Mouse (Mus musculus) cerebellum, adult 9-10 months (tissue): ENCODE data around the gene Sprr1a.
"Not testable (repeated sequence)": the region's sequence is repeated elsewhere in the genome, so short reads cannot be mapped to it uniquely, and the experiment has no call there.

ENCODE experiments used
- DNase-seq: peaks from one replicate; pipeline ENCODE4 v3.0.0; 2022

Sprr1a gene

GRCm38 (mm10) chr3:92485863-92486262 lies at the start of gene Sprr1a:
TSS of gene Sprr1a (minus strand) at chr3:92485895.
- DNase-seq: no peak

DNA sequence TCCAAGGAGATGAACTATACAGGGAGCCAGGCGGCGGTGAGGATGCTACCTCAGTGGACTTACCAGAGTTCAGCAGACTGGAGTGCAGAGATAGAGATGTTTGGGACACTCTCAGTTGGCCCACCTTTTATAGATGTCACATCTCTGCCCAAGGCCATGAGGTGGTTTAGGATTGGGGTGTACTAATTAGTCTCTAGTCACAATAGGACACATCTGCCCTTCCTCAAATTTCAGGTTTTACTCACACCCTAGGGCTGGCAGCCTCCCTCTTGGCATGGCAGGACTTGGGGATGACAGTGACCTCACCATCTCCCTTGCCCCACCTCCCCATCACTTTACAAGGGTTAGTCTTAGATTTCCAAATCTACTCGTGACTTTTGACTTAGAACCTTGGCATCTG lies 48.7 kb upstream of the Sprr1a start, which contains the start of gene 2310046K23Rik:
2310046K23Rik (minus strand) TSS at position 101 of the 400 bp plus-strand sequence.
- DNase-seq: no peak

- DNase-seq: no peak
Observed at GRCm38 (mm10) chr3:92512325-92512724, 26.6 kb upstream of the Sprr1a start.

- DNase-seq: no peak
Observed at GRCm38 (mm10) chr3:92510786-92511185, 25.1 kb upstream of the Sprr1a start.

DNA sequence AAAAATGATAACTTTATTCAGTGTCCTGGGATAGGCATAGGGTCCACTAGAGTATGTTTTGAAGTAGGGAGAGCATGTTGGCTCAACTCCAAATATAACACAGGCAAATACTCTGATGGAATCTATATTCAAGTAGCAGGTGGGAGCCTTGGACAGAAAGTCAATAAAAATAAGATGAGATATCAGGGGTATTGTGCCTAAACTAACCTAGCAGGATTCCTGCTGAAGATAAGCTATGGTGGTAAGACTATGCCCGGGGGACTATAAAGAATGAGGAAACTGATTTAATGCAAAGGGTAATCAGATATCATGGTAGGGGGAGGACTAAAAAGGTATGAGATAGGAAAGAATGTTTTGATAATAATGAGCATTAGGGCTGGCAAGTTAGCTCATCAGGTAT lies 22.5 kb upstream of the Sprr1a start:
- no peak for DNase-seq

DNA sequence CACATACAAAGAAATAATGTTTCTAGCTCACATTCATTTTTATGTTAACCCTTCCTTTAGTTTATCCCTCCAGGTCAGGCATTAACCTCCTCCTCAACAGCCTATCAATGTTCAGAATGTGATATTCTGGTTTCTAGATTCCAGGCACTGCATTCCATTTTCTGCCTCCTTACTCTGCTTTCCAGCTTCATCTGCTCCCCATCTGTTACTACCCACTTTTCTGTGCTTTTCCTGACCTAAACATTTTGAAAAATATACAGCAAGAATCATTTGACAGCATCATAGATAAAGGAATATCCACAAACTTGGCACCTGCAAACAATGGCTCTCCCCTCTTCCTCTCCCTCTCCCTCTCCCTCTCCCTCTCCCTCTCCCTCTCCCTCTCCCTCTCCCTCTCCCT lies 17.8 kb upstream of the Sprr1a start:
- DNase-seq: no peak

- DNase-seq: no peak
Observed at GRCm38 (mm10) chr3:92500393-92500792, 14.7 kb upstream of the Sprr1a start, which contains the start of gene Sprr4. TSS of gene Sprr4 (minus strand) at chr3:92500493.

DNA sequence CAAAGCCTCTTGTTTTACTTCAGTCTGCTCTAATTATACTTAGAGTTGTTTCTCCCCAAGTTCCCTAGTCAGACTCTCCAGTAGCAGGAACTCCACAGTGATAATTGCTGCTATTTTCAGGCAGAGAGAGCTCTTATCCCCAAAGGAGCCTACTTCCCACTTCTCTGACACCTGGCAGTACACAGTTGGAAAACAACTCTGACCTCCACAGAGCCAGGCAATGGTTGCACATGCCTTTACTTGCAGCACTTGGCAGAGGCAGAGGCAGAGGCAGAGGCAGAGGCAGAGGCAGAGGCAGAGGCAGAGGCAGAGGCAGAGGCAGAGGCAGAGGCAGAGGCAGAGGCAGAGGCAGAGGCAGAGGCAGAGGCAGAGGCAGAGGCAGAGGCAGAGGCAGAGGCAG lies 4.6 kb upstream of the Sprr1a start:
- DNase-seq: not testable (repeated sequence)

- no peak for DNase-seq
Observed at GRCm38 (mm10) chr3:92486307-92486706, 612 bp upstream of the Sprr1a start.

- not testable (repeated sequence) for DNase-seq
Observed at GRCm38 (mm10) chr3:92481249-92481648, 4.4 kb downstream of the Sprr1a start.

GRCm38 (mm10) chr3:92470111-92470510 lies 15.6 kb downstream of the Sprr1a start:
- DNase-seq: no peak

DNA sequence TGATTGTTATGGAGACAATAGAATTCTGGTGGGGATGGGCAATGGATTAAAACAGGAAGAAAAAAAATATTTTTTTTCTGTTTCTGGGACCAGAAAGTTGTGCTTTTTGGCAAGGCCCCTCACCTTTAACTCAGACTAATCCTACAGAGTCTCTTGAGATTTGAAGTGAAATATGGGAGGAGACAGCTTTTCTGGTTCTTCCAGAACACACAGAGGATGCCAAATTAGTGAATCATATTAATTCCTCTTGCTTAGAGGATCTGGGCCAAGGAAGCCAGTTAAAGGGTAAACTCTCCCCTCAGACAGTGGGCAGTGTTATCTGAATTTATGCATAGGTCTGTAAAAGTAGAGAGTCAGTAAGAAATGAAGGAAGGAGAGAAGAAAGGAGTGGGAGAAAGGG lies 18.3 kb downstream of the Sprr1a start:
- no peak for DNase-seq

DNA sequence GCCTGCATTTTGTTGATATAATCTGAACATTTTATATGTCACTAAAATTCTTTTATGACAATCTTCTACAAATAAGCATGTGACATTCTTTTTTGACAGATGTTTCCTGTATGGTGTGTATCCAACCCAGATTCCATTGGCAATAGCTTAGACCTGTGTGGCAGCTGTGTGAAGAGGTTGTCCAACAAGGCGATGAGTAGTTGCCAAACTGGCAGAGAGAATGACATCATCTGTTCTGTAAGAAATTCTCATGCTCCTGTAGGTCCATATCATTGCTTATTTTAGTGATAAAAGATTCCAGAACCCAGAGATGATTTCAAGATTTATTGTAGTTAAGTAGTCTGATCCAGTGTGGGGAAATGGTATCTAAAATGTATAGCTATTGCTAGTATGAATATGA lies 19.1 kb downstream of the Sprr1a start:
- no peak for DNase-seq

DNA sequence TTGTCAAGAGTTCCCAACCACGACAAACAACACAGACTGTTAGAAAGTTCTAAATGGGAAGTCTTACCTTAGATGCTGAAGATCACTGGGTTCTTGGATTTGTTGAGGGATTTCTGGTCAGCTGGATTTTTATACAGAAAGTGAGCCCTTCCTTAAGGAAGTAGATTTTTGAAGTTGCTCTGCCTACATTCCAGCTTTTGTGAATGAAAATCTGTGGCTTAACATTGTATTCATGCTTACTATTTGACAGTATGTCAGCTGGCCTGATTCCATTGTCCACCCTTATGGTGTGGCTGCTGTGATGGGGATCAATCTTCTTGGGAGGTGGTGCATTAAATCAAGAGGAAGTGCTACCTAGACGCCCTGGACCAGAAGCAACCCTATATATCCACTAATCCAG lies 27.1 kb downstream of the Sprr1a start, which contains the start of gene Sprr3:
Sprr3 (minus strand) TSS at position 101 of the 400 bp plus-strand sequence.
- DNase-seq: no peak

- no peak for DNase-seq
Observed at GRCm38 (mm10) chr3:92455151-92455550, 30.5 kb downstream of the Sprr1a start.

GRCm38 (mm10) chr3:92440177-92440576 lies 45.5 kb downstream of the Sprr1a start:
- no peak for DNase-seq

DNA sequence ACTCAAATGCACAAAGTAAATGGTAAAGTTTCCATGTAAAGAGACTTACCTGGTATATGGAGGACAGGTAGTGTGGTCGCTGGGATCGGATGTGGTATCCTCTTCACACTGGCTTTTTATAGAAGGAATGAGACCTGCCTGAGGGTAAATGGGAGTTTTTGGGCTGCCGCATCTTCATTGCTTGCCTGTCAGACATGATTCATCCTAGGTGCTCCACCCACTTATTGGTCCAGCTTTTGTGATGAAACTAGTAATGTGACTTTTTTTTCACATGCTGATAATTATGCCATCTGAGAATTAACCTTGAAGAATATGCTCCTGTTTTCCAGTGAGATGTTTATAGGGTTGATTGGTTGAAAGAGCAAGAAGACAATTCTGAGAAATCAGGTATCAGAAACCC lies 47.0 kb downstream of the Sprr1a start, which contains the start of gene Sprr1b:
Sprr1b (minus strand) TSS at position 101 of the 400 bp plus-strand sequence.
- no peak for DNase-seq
